Mouse (Mus musculus) liver (tissue): ENCODE measurements around the gene Zp3.

Source experiments
- DNase-seq: peaks from one replicate; pipeline ENCODE4 v3.0.0-alpha.2; 2020; ENCODE audit warnings: mixed read lengths

Gene Zp3

DNA sequence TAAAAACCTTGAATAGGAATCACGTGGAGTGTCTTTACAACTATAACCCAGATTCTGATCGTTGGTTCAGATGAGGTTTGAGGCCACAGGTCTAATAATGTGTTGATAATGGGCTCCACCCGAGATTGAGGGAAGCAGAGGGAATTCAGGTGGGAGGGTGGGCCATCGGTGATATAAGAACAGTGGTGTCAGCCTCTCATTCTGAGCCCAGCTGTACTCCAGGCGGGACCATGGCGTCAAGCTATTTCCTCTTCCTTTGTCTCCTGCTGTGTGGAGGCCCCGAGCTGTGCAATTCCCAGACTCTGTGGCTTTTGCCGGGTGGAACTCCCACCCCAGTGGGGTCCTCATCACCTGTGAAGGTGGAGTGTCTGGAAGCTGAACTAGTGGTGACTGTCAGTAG lies at the start of gene Zp3:
Zp3 (plus strand) TSS at position 196 of the 400 bp plus-strand sequence.
- no peak for DNase-seq

DNA sequence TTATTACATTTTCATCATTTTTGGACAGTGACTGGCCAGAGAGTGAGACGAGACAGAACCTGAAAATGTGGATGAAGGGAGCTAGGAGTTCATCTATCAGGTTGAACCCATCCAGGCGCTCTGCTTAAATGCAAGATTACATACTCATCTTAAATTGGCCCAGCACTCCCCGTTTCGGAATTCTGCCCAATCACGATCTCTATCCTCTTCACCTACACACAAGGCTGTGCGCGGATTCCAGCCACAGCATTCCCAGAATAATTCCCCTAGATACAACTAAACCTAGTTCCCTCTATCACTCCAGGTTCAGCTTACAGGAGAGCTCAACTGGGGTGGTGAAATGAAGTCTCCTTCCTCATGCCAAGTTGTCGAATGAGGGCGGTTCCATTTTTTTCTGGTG lies 48.4 kb upstream of the Zp3 start:
- no peak for DNase-seq

DNA sequence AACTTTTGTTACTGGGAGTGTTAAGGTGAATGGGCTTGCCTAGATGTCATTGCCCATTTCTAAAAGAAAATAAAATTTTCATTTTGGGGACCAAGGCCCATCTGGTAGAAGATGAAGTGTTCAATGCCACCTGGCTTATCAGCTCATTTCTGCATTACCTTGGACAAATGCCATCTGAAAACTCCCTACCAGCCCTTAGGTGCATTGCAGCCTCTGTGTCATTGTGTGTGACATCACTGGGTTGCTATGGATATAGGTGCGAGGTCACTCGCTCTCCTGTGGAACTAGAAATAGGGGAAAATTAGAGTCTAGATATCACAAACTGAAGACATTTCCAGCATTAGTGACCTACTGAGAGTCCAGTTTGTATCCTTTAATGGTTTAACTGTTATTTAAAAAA lies 47.5 kb upstream of the Zp3 start:
- no peak for DNase-seq

DNA sequence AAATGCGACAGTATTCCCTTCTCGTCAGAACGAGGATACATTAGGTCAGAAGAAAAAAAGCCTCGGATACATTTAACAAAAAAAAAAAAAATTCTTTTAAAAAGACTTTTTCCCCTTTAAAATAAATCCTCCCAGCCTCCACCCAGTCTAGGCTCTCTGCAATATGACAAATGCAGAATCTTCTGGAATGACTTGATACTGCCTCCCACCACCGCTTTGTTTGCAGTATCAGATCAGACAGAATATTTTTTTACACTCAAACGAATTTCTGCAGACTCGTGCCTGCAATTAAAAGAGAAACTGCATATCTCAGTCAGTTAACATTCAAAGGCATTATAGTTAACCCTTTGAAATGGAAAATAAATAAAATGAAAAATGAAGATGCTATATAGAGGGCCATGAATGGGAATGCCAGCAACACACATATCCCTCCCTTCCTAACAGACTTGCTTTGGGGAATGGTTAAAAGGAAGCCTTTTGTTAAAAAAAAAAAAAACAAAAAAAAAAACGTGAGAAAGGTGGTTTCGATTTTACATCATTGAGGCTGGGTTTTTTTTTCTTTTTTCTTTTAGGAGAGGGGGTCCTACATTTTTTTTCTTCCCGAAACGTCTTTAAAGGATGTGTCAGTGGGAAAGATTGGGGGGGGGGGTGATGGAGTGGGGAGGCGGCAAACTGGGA lies 46.5 kb upstream of the Zp3 start:
- peak; percentile 18 for DNase-seq

DNA sequence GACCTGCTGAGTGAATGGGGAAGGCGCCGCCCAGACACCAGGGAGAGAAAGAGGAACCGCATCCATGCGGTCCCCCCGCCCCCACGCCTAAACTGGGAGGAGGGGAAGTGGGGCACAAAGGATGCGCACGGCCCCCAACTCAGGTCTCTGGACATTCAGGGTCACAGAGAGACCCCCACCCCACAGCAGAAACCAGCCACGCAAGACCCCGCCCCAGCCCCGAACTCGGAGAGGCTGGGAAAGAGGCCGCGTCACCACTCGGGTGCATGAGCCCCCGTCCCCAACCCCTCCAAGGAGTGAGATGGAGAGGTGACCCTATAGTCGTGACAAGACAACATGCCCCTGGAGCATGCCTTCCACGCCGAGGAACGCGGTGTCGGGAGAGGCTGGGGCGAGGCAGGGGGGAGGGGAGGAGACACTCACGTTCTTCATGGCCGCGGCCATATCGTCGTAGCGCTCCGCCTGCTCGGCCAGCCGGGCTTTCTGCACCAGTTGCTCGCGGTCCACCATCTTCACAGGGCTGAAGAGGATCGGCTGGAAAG lies 45.9 kb upstream of the Zp3 start:
- DNase-seq: peak; percentile 77

DNA sequence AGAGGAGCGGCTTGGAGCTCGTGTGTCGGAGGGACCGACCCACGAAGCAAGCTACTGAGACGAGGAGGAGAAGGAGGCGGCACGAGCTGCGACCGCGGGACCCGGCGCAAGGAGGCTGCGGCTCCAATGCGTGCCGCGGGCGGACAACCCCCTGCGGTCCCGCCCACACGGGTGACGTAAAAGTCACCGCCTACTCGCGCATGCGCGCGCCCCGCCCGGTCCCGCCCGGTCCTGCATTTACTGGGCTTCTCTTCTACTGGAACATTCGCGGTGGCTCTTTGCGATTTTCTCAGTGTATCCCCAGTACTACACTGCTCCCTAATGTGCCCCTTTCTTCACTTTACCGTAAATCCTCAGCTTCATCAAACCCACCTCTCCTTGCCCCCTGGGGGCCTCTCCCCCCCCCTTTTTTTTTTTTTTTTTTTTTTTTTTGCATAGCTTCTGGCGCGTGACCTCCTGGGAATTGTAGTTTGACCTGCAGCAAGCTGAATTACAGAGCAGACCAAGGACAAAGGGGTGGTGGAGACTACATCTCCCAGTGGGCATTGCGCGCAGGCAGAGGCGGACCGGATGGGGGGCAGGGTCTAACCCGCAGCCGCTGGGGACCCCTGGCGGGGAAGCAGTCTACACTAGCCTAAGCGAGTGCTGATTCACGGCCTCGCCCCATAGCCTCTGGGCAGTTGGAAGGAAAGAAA lies 45.3 kb upstream of the Zp3 start, which contains the start of gene Ywhag:
Ywhag (minus strand) TSS at position 136 of the 695 bp plus-strand sequence.
- peak; percentile 97 for DNase-seq

DNA sequence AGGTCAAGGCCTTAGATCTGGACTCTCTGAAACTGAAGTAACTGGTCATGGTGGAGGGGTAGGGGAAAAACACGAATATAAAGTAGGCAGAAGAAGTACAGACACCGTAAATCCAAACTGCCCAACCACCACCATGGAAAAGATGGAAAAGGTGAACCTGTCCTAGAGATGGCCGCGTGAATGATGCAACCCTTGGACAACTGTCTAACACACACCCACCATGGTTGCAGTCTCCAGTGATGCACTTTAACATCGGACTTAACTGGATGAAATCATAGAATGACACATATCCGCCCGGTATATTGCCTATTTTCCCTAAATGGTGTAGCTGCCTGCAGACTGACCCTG lies 44.7 kb upstream of the Zp3 start:
- DNase-seq: peak; percentile 13

DNA sequence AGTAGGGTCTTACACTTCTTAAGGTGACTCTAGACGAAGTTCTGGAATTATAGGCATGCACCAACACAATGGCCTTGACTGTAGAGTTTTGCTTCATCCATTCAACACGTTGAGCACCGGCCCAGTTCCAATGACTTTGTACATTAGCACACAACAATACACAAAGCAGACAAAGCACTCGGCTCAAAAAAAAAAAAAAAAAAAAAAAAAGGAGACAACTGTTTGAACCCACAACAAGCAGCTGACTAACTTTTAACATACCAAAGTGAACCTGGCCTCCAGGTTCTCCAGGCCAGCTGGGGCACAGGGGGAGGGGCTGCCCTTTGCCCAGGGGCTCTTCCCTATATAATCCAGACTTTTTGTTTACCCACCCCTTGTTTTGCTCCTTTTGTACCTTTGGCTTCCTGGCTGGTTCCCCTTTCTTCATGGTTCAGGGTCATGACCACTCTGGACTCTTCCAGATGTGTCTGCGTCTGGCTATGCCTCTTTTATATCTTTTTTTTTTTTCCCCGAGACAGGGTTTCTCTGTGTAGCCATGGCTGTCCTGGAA lies 44.2 kb upstream of the Zp3 start:
- peak; percentile 16 for DNase-seq

DNA sequence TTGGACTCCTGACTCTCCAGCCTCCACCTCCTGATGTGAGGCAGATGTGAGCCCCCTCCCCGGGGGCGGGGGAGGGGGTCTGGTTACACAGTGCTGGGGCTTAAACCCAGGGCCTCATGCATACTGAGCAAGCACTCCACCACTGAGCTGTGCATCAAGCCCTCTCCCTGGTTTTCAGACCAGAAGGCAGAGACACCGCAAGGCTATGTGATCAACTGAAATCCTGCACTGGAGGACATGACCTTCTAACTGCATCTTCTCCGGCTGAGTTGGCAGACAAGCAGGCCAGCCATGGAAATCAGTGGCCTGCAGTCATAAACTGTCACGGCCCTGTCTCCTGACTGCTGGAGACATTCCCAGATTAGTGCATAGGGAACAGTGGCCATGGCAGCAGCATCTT lies 39.3 kb upstream of the Zp3 start:
- DNase-seq: no peak

DNA sequence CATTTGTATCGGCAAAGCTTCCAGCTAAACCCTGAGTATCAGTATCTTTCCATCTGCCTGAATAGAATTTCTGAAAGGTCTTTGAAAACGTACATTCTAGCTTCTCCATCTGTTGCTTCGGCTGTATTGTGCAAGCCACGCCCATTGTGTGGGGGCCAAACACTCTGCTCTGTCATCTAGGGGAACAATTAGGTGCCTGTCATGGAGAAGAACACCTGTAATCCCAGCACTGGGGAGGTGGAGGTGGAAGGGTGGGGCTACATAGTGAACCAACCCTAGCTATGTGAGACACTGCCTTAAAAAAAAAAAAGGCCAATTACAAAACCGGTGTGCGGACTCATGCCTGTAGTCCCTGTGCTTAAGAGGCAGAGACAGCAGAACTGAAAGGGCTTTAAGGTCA lies 37.2 kb upstream of the Zp3 start:
- no peak for DNase-seq

DNA sequence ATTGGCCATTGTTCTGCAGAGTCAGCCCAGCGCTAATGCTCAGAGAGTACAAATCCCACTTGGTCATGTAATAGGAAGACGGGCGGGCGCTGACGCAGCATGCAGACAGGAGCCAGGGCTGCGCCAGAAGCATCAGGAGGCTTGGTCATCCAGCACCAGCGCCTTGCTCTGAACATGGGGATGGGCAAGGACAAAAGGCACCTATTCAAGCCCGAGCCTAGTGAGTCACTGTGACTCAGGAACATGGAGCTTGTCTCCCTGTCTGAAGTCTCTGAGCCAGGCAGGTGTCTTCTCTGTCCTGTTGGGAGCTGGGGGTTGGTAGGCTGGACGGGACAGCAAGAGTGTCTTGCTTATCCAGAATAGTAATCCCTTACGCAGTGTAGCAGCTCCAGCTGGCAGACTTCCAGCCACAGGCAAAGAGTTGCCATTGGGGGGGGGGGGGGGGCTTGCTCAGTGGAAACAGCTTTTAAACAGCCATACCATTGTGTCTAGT lies 33.9 kb upstream of the Zp3 start:
- peak; percentile 19 for DNase-seq

DNA sequence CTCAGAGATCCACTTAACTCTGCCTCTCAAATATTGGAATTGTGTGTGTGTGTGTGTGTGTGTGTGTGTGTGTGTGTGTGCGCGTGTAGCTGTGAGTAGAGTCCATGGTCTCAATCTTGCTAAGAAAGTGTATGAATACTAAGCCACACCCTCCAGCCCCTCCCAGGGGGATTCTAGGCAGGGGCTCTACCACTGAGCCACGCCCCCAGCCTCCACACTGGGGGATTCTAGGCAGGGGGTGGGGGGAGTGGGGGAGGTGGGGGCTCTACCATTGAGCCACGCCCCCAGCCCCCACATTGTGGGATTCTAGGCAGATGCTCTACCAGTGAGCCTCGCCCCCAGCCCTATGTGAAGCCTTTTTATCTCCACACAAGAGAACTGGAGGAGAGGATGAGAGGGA lies 33.3 kb upstream of the Zp3 start:
- DNase-seq: no peak

DNA sequence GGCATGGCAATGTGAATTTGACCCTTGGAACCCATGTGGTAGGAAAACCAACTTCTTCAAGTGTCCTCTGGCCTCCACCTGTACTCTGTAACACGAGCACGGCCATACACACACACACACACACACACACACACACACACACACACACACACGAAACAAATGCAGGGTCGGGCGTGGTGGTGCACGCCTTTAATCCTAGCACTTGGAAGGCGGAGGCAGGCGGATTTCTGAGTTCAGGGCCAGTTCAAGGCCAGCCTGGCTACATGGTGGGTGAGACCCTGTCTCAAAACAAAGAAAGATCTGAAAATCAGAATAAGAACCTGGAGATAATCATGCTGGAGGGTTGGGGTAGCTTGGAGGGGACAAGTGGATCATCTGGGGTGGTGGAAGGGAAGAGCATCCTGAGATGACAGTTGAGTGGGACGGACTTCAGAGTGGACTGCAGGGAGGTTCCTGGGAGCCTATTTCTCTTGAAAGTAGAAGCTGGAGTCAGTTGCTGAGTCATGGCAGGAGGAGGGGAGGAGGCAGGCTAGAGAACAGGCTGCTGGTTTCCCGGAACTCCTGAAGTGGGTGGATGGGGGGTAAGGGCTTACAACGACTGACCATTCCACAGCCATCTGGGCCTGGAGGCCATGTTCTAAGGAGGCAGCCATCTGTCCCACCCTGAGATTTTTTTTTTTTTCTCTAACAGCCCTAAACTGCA lies 29.0 kb upstream of the Zp3 start:
- DNase-seq: peak; percentile 86

DNA sequence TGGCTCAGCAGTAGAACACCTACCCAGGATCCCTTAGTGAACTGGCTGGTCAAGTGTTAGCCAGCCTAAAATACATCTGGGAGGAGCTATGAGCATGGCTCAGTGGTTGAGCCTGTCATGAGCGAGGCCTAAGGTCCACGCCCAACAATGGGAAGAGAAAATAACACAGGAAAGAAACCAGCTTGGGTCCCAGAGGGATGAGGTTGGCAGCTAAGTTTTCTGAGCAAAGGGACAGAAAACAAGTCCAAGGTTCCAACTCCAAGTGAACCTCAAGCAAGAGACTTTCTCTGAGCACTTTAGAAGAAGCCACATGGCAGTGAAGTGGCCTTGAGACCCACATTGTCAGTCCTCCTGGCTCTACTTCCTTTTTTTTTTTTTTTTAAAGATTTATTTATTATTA lies 28.2 kb upstream of the Zp3 start:
- DNase-seq: peak; percentile 46

DNA sequence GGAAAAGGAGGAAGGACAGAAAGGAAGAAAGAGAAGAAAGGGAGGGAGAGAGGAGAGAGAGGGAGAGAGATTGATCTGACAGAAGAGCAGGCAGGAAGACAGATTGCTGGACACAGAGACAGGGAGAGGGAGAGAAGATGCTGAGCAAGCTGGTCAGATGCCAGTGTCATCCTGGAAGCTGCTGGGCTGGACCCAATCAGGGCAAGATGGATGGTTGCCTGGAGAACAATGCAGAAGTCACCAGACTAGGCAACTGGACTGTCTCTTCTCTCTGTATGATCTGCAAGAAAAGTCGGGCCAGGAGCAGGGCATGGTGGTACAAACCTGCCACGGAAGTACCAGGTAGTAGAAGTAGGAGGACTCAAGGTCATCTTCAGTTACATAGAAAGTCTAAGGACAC lies 27.1 kb upstream of the Zp3 start:
- no peak for DNase-seq

DNA sequence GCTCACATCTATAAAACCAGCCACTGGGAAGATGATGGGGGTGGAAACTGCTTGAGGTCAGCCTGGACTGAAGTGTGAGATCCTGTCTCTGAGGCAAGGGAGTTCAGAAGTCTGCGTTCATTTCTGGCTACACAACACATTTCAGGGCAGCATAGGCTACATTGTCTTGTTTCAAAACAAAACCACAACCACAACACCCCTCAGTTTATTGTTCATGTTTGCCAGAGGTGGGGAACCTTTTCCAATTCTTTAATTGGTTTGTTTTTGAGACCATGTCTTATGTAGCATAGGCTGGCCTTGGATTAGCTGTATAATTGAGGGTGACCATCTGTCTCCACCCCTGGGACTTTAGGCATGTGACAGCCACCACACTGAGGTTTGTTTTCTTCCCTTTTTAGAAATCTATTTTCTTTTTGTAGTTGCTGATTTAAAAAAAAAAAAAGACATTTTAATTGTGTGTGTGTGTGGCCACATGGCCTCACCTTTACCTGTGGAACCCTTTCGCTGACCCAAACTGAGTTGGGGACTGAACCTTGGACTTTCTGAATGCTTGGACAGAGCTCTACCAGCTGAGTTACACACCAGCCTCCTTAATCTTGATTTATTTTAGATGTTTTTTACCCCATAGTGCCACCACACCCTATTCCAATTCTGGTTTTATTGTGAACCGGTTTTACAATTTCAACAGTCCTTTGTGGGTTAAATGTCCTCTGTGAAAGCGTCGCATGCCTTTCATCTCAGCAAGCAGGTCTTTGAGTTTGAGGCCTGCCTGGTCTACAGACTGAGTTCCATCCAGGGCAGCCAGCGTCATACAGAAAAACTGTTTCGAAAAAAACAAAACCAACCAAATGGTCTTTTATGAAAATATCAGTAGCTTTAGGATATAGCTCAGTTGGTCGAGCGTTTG lies 23.3 kb upstream of the Zp3 start:
- DNase-seq: no peak

DNA sequence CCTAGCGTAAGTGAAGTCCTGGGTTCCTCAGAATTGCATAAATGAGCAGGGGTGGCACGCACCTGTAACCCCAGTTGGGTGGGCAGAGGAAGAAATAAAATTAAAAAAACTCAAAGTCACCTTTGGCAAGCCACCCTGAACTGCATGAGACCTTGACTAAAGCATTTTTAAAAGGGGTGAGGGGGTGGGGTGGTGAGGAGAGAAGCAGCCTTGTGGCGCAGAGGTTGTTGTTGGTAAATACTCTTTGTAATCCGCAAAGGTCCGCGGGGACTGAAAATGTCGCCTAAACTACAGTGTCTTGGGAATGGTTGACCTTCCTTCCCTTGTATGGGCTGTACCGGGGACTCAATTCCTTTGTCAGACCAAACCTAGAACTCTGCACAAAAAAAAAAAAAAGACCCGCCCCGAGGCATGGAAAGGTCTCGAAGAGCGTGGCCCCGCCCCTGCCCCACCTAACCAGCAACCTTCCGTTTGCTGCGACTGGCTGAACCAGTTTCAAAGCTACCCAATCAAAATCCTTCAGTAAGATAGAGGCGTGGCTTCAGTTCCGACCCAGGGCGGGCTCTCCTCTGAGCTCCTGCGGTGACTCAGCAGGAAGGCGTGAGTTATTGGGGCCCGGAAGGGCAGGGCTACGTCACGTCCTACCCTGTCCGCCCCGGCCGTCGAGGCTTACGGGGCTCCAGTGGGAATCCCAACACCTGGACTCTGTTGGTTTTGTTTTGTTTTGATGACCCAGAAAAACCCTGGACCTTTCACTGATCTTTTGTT lies 22.5 kb upstream of the Zp3 start:
- DNase-seq: peak; percentile 98

DNA sequence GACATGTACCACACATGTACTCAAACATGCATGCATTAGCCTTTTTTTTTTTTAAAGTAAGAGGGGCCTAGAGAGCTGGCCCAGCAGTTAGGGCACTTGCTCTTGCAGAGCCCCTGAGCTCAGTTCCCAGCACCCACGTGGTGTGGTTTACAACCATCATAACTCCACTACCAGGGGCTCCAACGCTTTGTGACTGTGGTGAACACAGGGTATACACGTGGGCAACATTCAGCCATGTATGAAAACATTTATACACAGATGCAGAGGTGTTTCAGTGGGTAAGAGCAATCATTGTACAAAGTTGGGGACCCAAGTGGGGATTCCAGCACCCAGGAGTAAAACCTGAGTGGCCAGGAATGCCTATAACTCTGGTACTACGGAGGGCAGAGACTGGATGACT lies 21.5 kb upstream of the Zp3 start:
- DNase-seq: no peak

DNA sequence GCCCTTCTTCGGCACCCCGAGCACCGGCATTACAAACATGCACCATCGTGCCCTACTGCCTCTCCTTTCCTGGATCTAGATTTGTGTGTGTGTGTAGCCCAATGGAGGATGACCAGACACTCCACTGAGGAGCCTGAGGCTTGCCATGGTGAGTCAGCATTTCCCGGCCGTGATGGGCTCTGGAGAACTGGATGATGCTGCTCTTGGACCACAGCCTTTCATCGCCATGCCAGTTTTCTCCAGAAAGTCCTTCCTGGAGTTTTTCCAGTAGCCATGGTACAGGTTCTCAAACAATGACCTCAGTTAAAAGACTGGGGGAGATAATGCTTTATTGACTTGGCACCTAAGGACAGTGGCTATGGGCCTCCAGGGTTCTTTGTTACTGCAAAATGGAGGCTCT lies 20.0 kb upstream of the Zp3 start:
- peak; percentile 74 for DNase-seq

DNA sequence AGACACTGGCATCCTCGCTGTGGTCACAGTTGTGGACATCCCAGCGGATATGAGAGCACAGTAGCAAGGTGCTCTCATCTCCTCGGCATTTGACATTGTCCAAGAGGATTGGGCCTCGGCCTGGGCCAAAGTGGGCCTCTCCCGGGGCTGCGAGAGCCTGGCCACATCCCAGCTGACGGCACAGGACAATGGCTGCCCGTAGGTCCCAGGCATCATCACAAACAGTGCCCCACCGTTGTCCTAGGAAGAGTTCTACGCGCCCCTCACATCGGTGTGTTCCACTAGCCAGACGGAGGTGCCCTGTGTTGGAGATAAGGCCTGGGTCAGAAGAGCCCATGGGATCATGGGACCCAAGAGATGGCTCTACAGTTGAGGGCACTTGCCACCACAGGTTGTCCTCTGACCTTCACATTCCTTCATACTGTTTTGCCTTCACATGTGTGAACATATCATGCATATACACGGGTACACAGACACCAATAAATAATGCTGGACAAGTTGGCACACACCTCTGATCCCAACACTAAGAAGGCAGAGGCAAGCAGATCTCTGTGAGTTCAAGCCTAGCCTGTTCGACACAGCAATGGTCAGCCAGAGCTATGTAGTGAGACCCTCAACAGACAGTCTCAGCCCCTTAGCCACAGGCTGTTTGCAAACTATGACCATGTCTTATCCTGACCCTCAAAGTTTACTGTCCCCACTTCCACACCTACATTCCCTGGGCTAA lies 18.8 kb upstream of the Zp3 start:
- DNase-seq: peak; percentile 30

DNA sequence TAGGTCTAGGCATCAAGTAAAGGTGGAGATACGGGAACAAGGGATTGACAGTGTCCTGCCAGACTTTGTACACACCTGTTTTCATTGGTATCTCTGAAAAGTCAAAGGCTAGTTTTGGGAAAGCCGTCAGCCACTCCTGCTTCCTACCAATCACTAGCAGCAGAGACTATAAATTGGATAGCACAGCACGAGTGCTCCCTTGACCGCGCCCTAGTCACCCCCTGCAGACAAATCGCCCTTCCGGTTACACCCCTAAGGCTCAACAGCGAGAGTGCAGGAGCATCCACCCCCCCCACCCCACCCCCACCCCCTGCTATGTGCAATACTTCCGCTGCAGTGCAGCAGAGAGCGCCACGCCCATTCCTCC lies 17.8 kb upstream of the Zp3 start:
- no peak for DNase-seq
